Mouse (Mus musculus): Measurements from ENCODE around the gene Cpsf4. TPM values are rescaled to one million over a fixed set of nuclear protein-coding genes. Genes with fewer than 3 reads are reported as not detected.
"Not testable (repeated sequence)": the region's sequence is repeated elsewhere in the genome, so short reads cannot be mapped to it uniquely, and the experiment has no call there.

Gene Cpsf4
- total RNA-seq, 1 experiment = 73.2 TPM

- Histone ChIP-seq H3K27ac (ENCODE audit: insufficient read depth, low read depth, low read length, poor library complexity, severe bottlenecking) (no peak overlapping the region), H3K9me3 (ENCODE audit: control insufficient read depth, insufficient read depth, low read depth, low read length) (no peaks in the 10 kb centered on the region), H3K9ac (ENCODE audit: insufficient read depth, low read depth, low read length, poor library complexity, severe bottlenecking) (no peak overlapping the region), H3K4me3 (ENCODE audit: insufficient read depth in 1 of 2, low read depth in 1 of 2, low read length in 2 of 2, poor library complexity in 1 of 2, severe bottlenecking in 1 of 2) (no peak overlapping the region), H3K4me1 (ENCODE audit: control insufficient read depth in 2 of 2, insufficient read depth in 2 of 2, low read length in 2 of 2, poor library complexity in 1 of 2) (peaks cover 0 to 4% of the 10 kb centered on the region in 2 experiments; a peak in 1 of 4 replicates), H3K36me3 (ENCODE audit: control insufficient read depth, insufficient read depth, low read length, poor library complexity, severe bottlenecking) (peaks cover 77% of the 10 kb centered on the region)
- in situ Hi-C loops (cut with MboI; ENCODE audit: low sequenced_read_pairs in 2 of 2, unreplicated experiment in 2 of 2) = no loop called here
- TF ChIP-seq MAFK (IDR thresholded peaks at IDR 0.05; ENCODE audit: insufficient read depth, low read depth, low read length) (no peak), HCFC1 (IDR thresholded peaks at IDR 0.05; ENCODE audit: borderline replicate concordance, insufficient read depth, low read length) (no peak), ZC3H11A (IDR thresholded peaks at IDR 0.05; ENCODE audit: borderline replicate concordance, low read depth, low read length) (no peak), ZNF384 (IDR thresholded peaks at IDR 0.05; ENCODE audit: low read depth, low read length) (no peak), CHD2 (IDR thresholded peaks at IDR 0.05; ENCODE audit: low read depth, low read length) (no peak)
- DNase-seq (ENCODE audit: low read depth, low spot score) = no peak
These were observed 36.8 kb upstream of the Cpsf4 start for GRCm38 (mm10) chr5:145130191-145130590.

GRCm38 (mm10) chr5:145130995-145131394, 36.0 kb upstream of the Cpsf4 start:
- no peak for TF ChIP-seq ZC3H11A (IDR thresholded peaks at IDR 0.05; ENCODE audit: borderline replicate concordance, low read depth, low read length)
- TF ChIP-seq CHD2 (IDR thresholded peaks at IDR 0.05; ENCODE audit: low read depth, low read length) = no peak
- TF ChIP-seq HCFC1 (IDR thresholded peaks at IDR 0.05; ENCODE audit: borderline replicate concordance, insufficient read depth, low read length) = no peak
- TF ChIP-seq ZNF384 (IDR thresholded peaks at IDR 0.05; ENCODE audit: low read depth, low read length) = no peak
- no peak for TF ChIP-seq MAFK (IDR thresholded peaks at IDR 0.05; ENCODE audit: insufficient read depth, low read depth, low read length)
- H3K4me3 ChIP-seq (ENCODE audit: insufficient read depth in 1 of 2, low read depth in 1 of 2, low read length in 2 of 2, poor library complexity in 1 of 2, severe bottlenecking in 1 of 2) = no peak overlapping the region
- in situ Hi-C loops (cut with MboI; ENCODE audit: low sequenced_read_pairs in 2 of 2, unreplicated experiment in 2 of 2) = no loop called here
- H3K4me1 ChIP-seq (ENCODE audit: control insufficient read depth in 2 of 2, insufficient read depth in 2 of 2, low read length in 2 of 2, poor library complexity in 1 of 2) = peaks cover 0 to 4% of the 10 kb centered on the region in 2 experiments; a peak in 1 of 4 replicates
- H3K9me3 ChIP-seq (ENCODE audit: control insufficient read depth, insufficient read depth, low read depth, low read length) = no peaks in the 10 kb centered on the region
- no peak overlapping the region for H3K27ac ChIP-seq (ENCODE audit: insufficient read depth, low read depth, low read length, poor library complexity, severe bottlenecking)
- no peak overlapping the region for H3K9ac ChIP-seq (ENCODE audit: insufficient read depth, low read depth, low read length, poor library complexity, severe bottlenecking)
- DNase-seq (ENCODE audit: low read depth, low spot score) = no peak
- peaks cover 76% of the 10 kb centered on the region for H3K36me3 ChIP-seq (ENCODE audit: control insufficient read depth, insufficient read depth, low read length, poor library complexity, severe bottlenecking)

- H3K4me1 ChIP-seq (ENCODE audit: control insufficient read depth in 2 of 2, insufficient read depth in 2 of 2, low read length in 2 of 2, poor library complexity in 1 of 2); DNase-seq (ENCODE audit: low read depth, low spot score); H3K9me3 ChIP-seq (ENCODE audit: control insufficient read depth, insufficient read depth, low read depth, low read length); H3K4me3 ChIP-seq (ENCODE audit: insufficient read depth in 1 of 2, low read depth in 1 of 2, low read length in 2 of 2, poor library complexity in 1 of 2, severe bottlenecking in 1 of 2); H3K27ac ChIP-seq (ENCODE audit: insufficient read depth, low read depth, low read length, poor library complexity, severe bottlenecking); in situ Hi-C loops (cut with MboI; ENCODE audit: low sequenced_read_pairs in 2 of 2, unreplicated experiment in 2 of 2); H3K9ac ChIP-seq (ENCODE audit: insufficient read depth, low read depth, low read length, poor library complexity, severe bottlenecking): not testable (repeated sequence)
- peaks cover 71% of the 10 kb centered on the region for H3K36me3 ChIP-seq (ENCODE audit: control insufficient read depth, insufficient read depth, low read length, poor library complexity, severe bottlenecking)
These were observed 33.7 kb upstream of the Cpsf4 start for GRCm38 (mm10) chr5:145133275-145133674.

GRCm38 (mm10) chr5:145138836-145139235, 28.2 kb upstream of the Cpsf4 start:
- Histone ChIP-seq H3K9me3 (ENCODE audit: control insufficient read depth, insufficient read depth, low read depth, low read length) (no peaks in the 10 kb centered on the region), H3K4me3 (ENCODE audit: insufficient read depth in 1 of 2, low read depth in 1 of 2, low read length in 2 of 2, poor library complexity in 1 of 2, severe bottlenecking in 1 of 2) (peak overlapping the region; percentile 77 to 89), H3K9ac (ENCODE audit: insufficient read depth, low read depth, low read length, poor library complexity, severe bottlenecking) (peak overlapping the region; percentile 95), H3K4me1 (ENCODE audit: control insufficient read depth in 2 of 2, insufficient read depth in 2 of 2, low read length in 2 of 2, poor library complexity in 1 of 2) (peaks cover 0 to 2% of the 10 kb centered on the region in 2 experiments; a peak in 2 of 4 replicates), H3K27ac (ENCODE audit: insufficient read depth, low read depth, low read length, poor library complexity, severe bottlenecking) (no peak overlapping the region), H3K36me3 (ENCODE audit: control insufficient read depth, insufficient read depth, low read length, poor library complexity, severe bottlenecking) (peaks cover 41% of the 10 kb centered on the region)
- TF ChIP-seq ZNF384 (IDR thresholded peaks at IDR 0.05; ENCODE audit: low read depth, low read length) = no peak
- no peak for TF ChIP-seq ZC3H11A (IDR thresholded peaks at IDR 0.05; ENCODE audit: borderline replicate concordance, low read depth, low read length)
- no peak for TF ChIP-seq CHD2 (IDR thresholded peaks at IDR 0.05; ENCODE audit: low read depth, low read length)
- TF ChIP-seq HCFC1 (IDR thresholded peaks at IDR 0.05; ENCODE audit: borderline replicate concordance, insufficient read depth, low read length) = no peak
- TF ChIP-seq MAFK (IDR thresholded peaks at IDR 0.05; ENCODE audit: insufficient read depth, low read depth, low read length) = no peak
- in situ Hi-C loops (cut with MboI; ENCODE audit: low sequenced_read_pairs in 2 of 2, unreplicated experiment in 2 of 2) = no loop called here
- DNase-seq (ENCODE audit: low read depth, low spot score) = no peak
